Mouse (Mus musculus): ENCODE data around the gene Hbs1l. TPM values are rescaled to one million over a fixed set of nuclear protein-coding genes. Genes with fewer than 3 reads are reported as not detected.

Hbs1l gene
- polyA plus RNA-seq, 1 experiment from 2014 or later = 67.1 TPM

DNA sequence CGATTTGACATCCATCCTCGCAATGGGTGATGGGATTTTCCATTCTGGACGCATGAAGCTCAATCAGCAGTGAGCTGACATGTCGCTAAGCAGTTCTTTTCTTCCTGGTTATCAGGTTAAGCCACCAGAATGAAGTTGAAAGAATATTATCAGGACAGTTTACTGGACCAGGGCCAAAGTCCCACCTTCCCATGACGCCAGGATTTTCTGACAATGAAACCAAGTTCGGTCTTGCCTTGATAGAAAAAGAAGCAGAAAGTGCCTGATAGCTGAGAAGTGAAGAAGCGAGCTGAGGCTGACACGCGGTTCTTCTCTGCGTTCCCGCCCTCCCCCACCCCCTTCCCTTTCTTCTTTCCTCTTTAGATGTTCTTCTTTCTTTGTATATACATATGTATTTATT, 30.6 kb upstream of the Hbs1l start:
- H3K27ac ChIP-seq (replicated peaks in 1 of 2; ENCODE audit: control insufficient read depth in 1 of 2, insufficient read depth in 1 of 2, low read depth in 2 of 2, low read length in 2 of 2) = no peak overlapping the region
- H3K4me1 ChIP-seq (ENCODE audit: control insufficient read depth in 2 of 2, insufficient read depth in 2 of 2, low read length in 2 of 2) = peaks cover 0 to 3% of the 10 kb centered on the region in 2 experiments; a peak in 1 of 4 replicates
- H3K4me2 ChIP-seq (ENCODE audit: low read length) = no peak overlapping the region
- no peaks in the 10 kb centered on the region for H3K36me3 ChIP-seq (ENCODE audit: control insufficient read depth, insufficient read depth, low read length)
- no peaks in the 10 kb centered on the region for H3K9me3 ChIP-seq (ENCODE audit: control insufficient read depth, low read length)
- H3K27me3 ChIP-seq (ENCODE audit: control insufficient read depth, insufficient read depth, low read length) = no peaks in the 10 kb centered on the region
- no peak for ATAC-seq (ENCODE audit: insufficient number of reproducible peaks, insufficient read depth, low FRiP score, low read depth)
- H3K4me3 ChIP-seq (ENCODE audit: control insufficient read depth in 1 of 2, insufficient read depth in 1 of 2, low read depth in 1 of 2, low read length in 2 of 2) = no peak overlapping the region
- whole genome bisulfite sequencing = 55% methylated on average over 11 of the region's 11 CpGs
- no peak overlapping the region for H3K9ac ChIP-seq (ENCODE audit: low read length)

DNA sequence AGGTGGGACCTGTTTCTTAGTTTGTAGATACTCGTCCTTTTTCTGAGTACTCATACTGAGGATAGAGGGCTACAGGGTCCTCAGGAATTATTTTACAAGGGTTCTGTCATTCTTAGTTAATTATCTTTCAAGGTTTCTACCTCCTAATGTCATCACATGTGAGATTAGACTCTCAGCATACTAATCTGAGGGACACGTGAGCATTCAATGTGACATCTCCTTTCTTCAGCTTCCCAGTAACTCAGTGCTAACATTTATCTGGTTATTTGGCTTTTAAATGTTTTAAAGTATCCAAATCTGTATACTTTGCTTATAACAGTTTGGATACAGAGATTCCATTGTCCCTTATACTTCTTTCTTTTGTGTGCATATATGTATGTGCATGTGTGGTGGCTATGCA, 28.3 kb upstream of the Hbs1l start:
- Histone ChIP-seq H3K4me3 (ENCODE audit: control insufficient read depth in 1 of 2, insufficient read depth in 1 of 2, low read depth in 1 of 2, low read length in 2 of 2) (no peak overlapping the region), H3K9me3 (ENCODE audit: control insufficient read depth, low read length) (no peaks in the 10 kb centered on the region), H3K4me2 (ENCODE audit: low read length) (no peak overlapping the region), H3K27me3 (ENCODE audit: control insufficient read depth, insufficient read depth, low read length) (no peaks in the 10 kb centered on the region), H3K9ac (ENCODE audit: low read length) (no peak overlapping the region), H3K36me3 (ENCODE audit: control insufficient read depth, insufficient read depth, low read length) (no peaks in the 10 kb centered on the region), H3K27ac (replicated peaks in 1 of 2; ENCODE audit: control insufficient read depth in 1 of 2, insufficient read depth in 1 of 2, low read depth in 2 of 2, low read length in 2 of 2) (no peak overlapping the region), H3K4me1 (ENCODE audit: control insufficient read depth in 2 of 2, insufficient read depth in 2 of 2, low read length in 2 of 2) (peaks cover 0 to 3% of the 10 kb centered on the region in 2 experiments; a peak in 1 of 4 replicates)
- 74% methylated on average over 2 of the region's 2 CpGs for WGBS
- no peak for ATAC-seq (ENCODE audit: insufficient number of reproducible peaks, insufficient read depth, low FRiP score, low read depth)

DNA sequence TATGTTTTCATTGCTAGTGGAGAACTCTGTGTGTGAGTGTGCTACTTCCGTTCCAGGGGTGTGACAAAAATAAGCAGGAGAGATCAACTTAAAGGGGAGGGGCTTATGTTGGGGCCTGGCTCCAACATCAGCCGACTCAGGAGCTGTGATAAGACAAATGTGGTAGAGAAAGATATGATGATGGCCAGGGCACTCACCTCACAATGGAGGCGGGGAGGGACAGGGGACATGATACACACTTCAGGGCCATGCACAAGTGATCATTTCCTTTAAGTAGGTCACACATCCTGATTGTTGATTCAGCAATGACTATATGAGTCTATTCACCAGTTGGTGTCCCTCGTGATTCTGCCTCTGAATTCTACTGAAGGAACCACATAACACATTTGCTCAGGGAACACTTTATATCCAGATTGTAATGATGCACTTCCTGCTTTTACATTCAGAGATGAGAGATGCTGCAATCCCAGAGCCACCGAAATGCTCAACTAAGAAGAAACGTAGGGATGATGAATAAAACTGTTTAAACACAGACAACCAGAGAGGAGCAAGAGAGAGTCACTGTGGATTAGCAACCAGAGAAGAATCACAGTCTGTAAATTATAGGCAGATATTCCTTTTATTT, 26.9 kb upstream of the Hbs1l start:
- Histone ChIP-seq H3K4me1 (ENCODE audit: control insufficient read depth in 2 of 2, insufficient read depth in 2 of 2, low read length in 2 of 2) (peaks cover 0 to 3% of the 10 kb centered on the region in 2 experiments; a peak in 1 of 4 replicates), H3K9ac (ENCODE audit: low read length) (no peak overlapping the region), H3K27me3 (ENCODE audit: control insufficient read depth, insufficient read depth, low read length) (no peaks in the 10 kb centered on the region), H3K36me3 (ENCODE audit: control insufficient read depth, insufficient read depth, low read length) (no peaks in the 10 kb centered on the region), H3K4me2 (ENCODE audit: low read length) (no peak overlapping the region), H3K4me3 (ENCODE audit: control insufficient read depth in 1 of 2, insufficient read depth in 1 of 2, low read depth in 1 of 2, low read length in 2 of 2) (no peak overlapping the region), H3K27ac (replicated peaks in 1 of 2; ENCODE audit: control insufficient read depth in 1 of 2, insufficient read depth in 1 of 2, low read depth in 2 of 2, low read length in 2 of 2) (no peak overlapping the region), H3K9me3 (ENCODE audit: control insufficient read depth, low read length) (no peaks in the 10 kb centered on the region)
- WGBS = 49% methylated on average over 6 of the region's 6 CpGs
- no peak for ATAC-seq (ENCODE audit: insufficient number of reproducible peaks, insufficient read depth, low FRiP score, low read depth)

DNA sequence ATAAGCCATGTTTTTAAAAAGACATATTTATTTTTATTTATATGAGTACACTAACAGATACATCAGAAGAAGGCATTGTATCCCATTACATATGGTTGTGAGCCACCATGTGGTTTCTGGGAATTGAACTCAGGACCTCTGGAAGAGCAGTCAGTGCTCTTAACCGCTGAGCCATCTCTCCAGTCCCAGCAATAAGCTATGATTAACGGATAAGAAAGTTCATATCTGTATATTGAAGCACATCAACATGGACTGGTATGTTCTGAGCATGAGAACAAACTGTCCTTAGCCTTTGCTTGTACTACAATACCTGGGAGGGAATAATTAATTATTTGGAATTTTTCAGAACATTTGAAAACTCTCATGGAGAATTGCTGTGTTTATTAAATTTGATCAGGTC, 25.9 kb upstream of the Hbs1l start:
- no peak overlapping the region for H3K4me2 ChIP-seq (ENCODE audit: low read length)
- WGBS = 82% methylated on average over 2 of the region's 2 CpGs
- H3K9ac ChIP-seq (ENCODE audit: low read length) = no peak overlapping the region
- H3K4me3 ChIP-seq (ENCODE audit: control insufficient read depth in 1 of 2, insufficient read depth in 1 of 2, low read depth in 1 of 2, low read length in 2 of 2) = no peak overlapping the region
- H3K27me3 ChIP-seq (ENCODE audit: control insufficient read depth, insufficient read depth, low read length) = no peaks in the 10 kb centered on the region
- H3K27ac ChIP-seq (replicated peaks in 1 of 2; ENCODE audit: control insufficient read depth in 1 of 2, insufficient read depth in 1 of 2, low read depth in 2 of 2, low read length in 2 of 2) = no peak overlapping the region
- H3K9me3 ChIP-seq (ENCODE audit: control insufficient read depth, low read length) = no peaks in the 10 kb centered on the region
- no peak for ATAC-seq (ENCODE audit: insufficient number of reproducible peaks, insufficient read depth, low FRiP score, low read depth)
- peaks cover 0 to 3% of the 10 kb centered on the region in 2 experiments; a peak in 1 of 4 replicates for H3K4me1 ChIP-seq (ENCODE audit: control insufficient read depth in 2 of 2, insufficient read depth in 2 of 2, low read length in 2 of 2)
- H3K36me3 ChIP-seq (ENCODE audit: control insufficient read depth, insufficient read depth, low read length) = no peaks in the 10 kb centered on the region

DNA sequence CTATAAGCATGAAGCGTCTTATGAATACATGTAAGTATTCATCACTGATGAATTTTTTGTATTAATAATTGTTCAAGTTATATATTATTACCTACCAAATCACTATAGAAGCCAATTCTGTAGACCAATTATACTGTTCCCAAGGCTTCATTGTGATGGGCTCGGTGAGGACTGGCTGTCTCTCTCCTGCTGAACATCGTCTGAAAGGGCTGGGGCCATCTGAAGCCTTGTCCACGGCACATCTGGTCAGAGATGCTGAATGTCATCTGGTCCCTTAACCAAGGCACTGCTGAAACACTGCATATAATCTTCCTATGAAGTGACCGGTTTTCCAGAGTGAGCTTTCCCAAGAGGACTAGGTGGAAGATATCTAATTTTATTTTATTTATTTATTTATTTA, 24.9 kb upstream of the Hbs1l start:
- 82% methylated on average over 5 of the region's 5 CpGs for WGBS
- H3K9me3 ChIP-seq (ENCODE audit: control insufficient read depth, low read length) = no peaks in the 10 kb centered on the region
- ATAC-seq (ENCODE audit: insufficient number of reproducible peaks, insufficient read depth, low FRiP score, low read depth) = no peak

DNA sequence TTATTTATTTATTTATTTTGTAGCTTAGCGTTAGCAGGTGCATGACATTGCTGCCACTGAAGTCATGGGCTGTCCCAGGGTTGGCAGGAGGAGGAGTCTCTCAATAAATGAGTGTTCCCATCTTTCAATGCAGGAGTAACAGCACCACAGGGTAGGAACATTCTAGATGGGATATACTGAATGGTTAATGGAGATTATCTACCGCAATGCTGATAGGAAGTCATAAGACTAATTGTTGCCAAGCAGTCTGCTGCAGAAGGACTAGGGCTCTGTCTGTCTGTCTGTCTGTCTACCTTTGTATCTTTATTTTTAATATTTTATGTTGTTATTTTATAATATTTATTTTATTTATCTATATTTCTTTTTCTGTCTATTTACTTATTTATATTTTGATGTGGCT, 24.5 kb upstream of the Hbs1l start:
- Histone ChIP-seq H3K27me3 (ENCODE audit: control insufficient read depth, insufficient read depth, low read length) (no peaks in the 10 kb centered on the region), H3K36me3 (ENCODE audit: control insufficient read depth, insufficient read depth, low read length) (no peaks in the 10 kb centered on the region), H3K27ac (replicated peaks in 1 of 2; ENCODE audit: control insufficient read depth in 1 of 2, insufficient read depth in 1 of 2, low read depth in 2 of 2, low read length in 2 of 2) (no peak overlapping the region), H3K4me3 (ENCODE audit: control insufficient read depth in 1 of 2, insufficient read depth in 1 of 2, low read depth in 1 of 2, low read length in 2 of 2) (no peak overlapping the region), H3K4me1 (ENCODE audit: control insufficient read depth in 2 of 2, insufficient read depth in 2 of 2, low read length in 2 of 2) (peaks cover 0 to 3% of the 10 kb centered on the region in 2 experiments; a peak in 1 of 4 replicates), H3K9me3 (ENCODE audit: control insufficient read depth, low read length) (no peaks in the 10 kb centered on the region), H3K4me2 (ENCODE audit: low read length) (no peak overlapping the region), H3K9ac (ENCODE audit: low read length) (no peak overlapping the region)
- 88% methylated on average over 2 of the region's 2 CpGs for WGBS
- ATAC-seq (ENCODE audit: insufficient number of reproducible peaks, insufficient read depth, low FRiP score, low read depth) = no peak

More for the DNA sequence above, 24.9 kb upstream of the Hbs1l start:
- Histone ChIP-seq H3K9ac (ENCODE audit: low read length) (no peak overlapping the region), H3K4me3 (ENCODE audit: control insufficient read depth in 1 of 2, insufficient read depth in 1 of 2, low read depth in 1 of 2, low read length in 2 of 2) (no peak overlapping the region), H3K4me2 (ENCODE audit: low read length) (no peak overlapping the region), H3K27me3 (ENCODE audit: control insufficient read depth, insufficient read depth, low read length) (no peaks in the 10 kb centered on the region), H3K27ac (replicated peaks in 1 of 2; ENCODE audit: control insufficient read depth in 1 of 2, insufficient read depth in 1 of 2, low read depth in 2 of 2, low read length in 2 of 2) (no peak overlapping the region), H3K36me3 (ENCODE audit: control insufficient read depth, insufficient read depth, low read length) (no peaks in the 10 kb centered on the region), H3K4me1 (ENCODE audit: control insufficient read depth in 2 of 2, insufficient read depth in 2 of 2, low read length in 2 of 2) (peaks cover 0 to 3% of the 10 kb centered on the region in 2 experiments; a peak in 1 of 4 replicates)

DNA sequence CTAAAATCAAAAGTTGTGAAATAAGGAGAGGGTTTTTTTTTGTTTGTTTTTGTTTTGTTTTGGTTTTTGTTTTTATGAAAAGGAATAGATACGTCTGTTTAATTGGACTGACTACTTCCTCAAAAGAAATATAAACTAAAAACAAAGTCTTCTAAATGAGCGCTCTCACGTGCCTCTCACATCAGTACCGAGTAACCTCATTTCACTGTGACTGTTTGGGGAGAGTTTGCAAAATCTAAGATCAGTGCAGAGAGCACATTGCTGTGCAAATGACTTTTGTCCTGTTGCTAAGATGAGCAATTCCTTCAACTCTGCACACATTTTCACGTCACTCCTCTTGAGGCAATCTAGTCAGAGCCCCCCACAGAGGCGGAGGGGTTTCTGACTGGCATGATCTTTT, 24.0 kb upstream of the Hbs1l start:
- no peak for ATAC-seq (ENCODE audit: insufficient number of reproducible peaks, insufficient read depth, low FRiP score, low read depth)
- no peak overlapping the region for H3K4me2 ChIP-seq (ENCODE audit: low read length)
- 69% methylated on average over 6 of the region's 6 CpGs for WGBS
- H3K4me1 ChIP-seq (ENCODE audit: control insufficient read depth in 2 of 2, insufficient read depth in 2 of 2, low read length in 2 of 2) = peaks cover 0 to 3% of the 10 kb centered on the region in 2 experiments; a peak in 1 of 4 replicates
- H3K36me3 ChIP-seq (ENCODE audit: control insufficient read depth, insufficient read depth, low read length) = no peaks in the 10 kb centered on the region
- H3K9me3 ChIP-seq (ENCODE audit: control insufficient read depth, low read length) = no peaks in the 10 kb centered on the region
- H3K4me3 ChIP-seq (ENCODE audit: control insufficient read depth in 1 of 2, insufficient read depth in 1 of 2, low read depth in 1 of 2, low read length in 2 of 2) = no peak overlapping the region
- H3K27ac ChIP-seq (replicated peaks in 1 of 2; ENCODE audit: control insufficient read depth in 1 of 2, insufficient read depth in 1 of 2, low read depth in 2 of 2, low read length in 2 of 2) = no peak overlapping the region
- no peak overlapping the region for H3K9ac ChIP-seq (ENCODE audit: low read length)
- H3K27me3 ChIP-seq (ENCODE audit: control insufficient read depth, insufficient read depth, low read length) = no peaks in the 10 kb centered on the region
